Mouse (Mus musculus): Measurements from ENCODE around the gene Hist1h3f.

Hist1h3f gene

DNA sequence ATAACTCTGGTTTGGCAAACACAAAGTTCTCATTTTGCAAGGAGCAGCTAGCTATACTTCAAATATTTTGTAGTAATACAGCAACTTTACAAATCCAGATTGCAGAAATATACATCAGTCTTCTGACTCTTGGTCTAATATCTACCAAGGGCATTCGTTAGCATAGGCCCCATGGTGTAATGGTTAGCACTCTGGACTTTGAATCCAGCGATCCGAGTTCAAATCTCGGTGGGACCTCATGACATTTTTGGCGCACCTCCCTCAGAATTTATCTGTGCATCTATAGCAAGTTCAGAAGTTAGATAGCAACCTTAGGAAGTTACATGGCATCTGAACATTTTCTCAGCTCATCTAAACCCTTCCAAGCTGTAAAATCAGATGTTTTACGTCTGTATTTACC is 25.0 kb upstream of the Hist1h3f start:
- peak; percentile 73 for DNase-seq

DNA sequence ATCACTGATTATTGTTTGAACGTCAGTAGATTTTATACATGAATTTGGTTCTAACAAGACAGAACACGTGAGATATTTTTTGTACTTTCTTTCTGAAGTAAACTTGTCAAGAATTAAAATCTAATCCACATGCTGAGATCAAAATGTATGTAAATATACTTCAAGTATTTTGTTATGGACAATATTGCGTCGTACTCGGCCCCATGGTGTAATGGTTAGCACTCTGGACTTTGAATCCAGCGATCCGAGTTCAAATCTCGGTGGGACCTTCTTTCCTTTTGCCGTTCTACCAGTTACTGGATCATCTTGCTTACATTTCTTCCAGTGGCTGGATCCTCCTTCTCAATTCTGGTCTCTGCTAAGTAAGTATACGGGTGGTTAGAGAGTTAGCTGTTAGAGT is 24.4 kb upstream of the Hist1h3f start:
- DNase-seq, result peak; percentile 71

DNA sequence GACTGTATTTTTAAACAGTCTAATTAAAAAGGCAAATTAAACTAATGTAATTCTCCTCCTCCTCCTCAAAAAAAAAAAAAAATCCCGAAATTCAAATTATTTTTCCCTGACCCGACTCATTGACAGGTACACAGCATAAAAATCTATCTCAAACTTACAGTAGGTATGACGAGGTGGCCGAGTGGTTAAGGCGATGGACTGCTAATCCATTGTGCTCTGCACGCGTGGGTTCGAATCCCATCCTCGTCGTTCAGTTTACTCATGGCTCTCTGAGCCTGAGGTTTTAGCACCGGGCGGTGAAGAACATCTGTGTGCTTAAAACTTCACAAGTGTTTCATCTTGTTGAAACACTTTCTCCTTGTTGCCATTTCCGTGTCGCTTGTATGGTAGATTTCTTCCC is 22.1 kb upstream of the Hist1h3f start:
- DNase-seq, result peak; percentile 68

DNA sequence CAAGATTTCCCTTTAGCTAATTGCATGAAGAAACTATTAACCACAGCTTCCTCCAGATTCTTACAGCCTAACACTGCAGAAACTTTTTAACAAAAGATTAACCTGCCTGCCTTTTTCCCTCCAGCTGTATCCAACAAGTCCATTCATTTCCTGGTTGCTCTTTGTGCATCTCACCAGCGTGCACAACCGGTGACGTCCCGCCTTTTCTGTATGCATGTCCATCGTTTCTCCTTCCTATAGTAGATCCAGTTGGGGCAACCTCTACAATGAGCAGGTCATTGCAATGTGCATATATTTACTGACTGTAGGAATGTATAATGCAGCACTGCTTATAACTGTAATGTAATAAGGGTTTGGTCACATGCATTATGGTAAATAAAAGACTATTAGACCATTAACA is 19.9 kb upstream of the Hist1h3f start:
- DNase-seq, result no peak

- peak; percentile 54 for DNase-seq
These were observed 19.2 kb upstream of the Hist1h3f start for GRCm38 (mm10) chr13:23524654-23525053.

- DNase-seq, result no peak
These were observed 18.0 kb upstream of the Hist1h3f start for GRCm38 (mm10) chr13:23525901-23526300.

GRCm38 (mm10) chr13:23526312-23526711 is 17.5 kb upstream of the Hist1h3f start:
- peak; percentile 84 for DNase-seq

GRCm38 (mm10) chr13:23529005-23529404 is 14.8 kb upstream of the Hist1h3f start:
- DNase-seq, result no peak

DNA sequence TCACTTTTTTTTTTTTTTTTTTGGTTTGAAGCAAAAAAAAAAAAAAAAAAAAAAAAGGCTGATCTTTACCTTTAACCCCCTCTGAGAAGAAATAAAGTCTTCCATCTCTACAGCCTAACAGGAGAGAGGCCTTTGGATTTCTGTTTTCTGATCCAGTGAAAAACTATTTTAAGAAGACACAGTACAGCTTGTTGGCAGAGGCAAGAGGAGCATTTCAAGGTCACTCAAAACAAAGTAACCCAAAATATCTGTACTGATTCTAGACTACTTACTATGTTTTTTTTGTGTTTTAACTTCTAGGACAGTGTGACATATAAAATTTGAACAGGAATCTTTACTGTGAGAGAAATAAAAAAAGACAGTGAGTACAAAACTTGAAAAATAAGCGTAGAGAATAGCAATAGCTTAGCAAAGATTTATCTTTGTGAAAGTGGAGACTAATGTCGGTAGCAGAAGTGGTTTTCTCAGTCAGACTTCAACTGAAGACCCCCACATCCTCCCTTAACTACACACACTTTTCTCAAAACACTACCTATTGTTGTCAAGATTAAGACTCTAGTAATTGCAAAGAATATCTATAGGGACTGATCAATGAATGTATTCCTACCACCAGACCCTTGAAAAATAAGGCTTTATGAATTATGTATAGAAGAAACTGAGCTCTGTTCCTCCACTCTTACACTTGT is 14.2 kb upstream of the Hist1h3f start:
- no peak for DNase-seq

DNA sequence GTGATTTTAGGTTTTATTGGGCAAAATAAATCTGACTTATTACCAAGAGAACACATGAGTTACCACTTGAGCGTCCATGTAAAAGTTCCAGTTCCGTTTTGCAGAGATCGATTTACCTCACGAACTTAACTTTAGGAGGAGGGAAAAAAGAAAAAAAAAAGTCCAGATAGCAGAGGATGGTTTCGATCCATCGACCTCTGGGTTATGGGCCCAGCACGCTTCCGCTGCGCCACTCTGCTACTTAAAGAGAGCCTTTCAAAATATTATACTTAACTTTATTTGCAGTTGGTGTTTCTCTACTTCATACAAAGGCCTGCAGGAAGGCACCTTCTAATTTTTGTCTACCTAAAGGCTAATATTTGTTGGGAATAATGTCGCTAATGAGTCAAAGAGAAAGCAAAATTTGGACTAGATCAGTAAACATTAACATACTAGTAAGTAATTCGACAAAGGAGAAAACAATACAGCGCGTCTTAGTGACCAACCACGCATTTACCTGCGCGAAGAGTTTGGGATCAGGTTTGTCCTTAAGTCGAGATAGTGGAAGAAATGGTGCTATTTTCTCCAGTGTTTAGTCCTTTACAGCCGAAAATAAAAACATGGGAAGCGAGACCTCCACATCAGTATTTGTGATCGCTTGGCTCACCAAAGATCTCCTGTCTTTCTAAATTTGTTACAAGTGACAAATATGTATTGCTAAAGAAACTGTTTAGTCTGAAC is 13.5 kb upstream of the Hist1h3f start:
- peak; percentile 61 for DNase-seq

- peak; percentile 97 for DNase-seq
These were observed 12.7 kb upstream of the Hist1h3f start, which contains the start of gene Hist1h4h for GRCm38 (mm10) chr13:23530901-23531875. Gene Hist1h4h, plus strand, starts transcription at chr13:23531050.

DNA sequence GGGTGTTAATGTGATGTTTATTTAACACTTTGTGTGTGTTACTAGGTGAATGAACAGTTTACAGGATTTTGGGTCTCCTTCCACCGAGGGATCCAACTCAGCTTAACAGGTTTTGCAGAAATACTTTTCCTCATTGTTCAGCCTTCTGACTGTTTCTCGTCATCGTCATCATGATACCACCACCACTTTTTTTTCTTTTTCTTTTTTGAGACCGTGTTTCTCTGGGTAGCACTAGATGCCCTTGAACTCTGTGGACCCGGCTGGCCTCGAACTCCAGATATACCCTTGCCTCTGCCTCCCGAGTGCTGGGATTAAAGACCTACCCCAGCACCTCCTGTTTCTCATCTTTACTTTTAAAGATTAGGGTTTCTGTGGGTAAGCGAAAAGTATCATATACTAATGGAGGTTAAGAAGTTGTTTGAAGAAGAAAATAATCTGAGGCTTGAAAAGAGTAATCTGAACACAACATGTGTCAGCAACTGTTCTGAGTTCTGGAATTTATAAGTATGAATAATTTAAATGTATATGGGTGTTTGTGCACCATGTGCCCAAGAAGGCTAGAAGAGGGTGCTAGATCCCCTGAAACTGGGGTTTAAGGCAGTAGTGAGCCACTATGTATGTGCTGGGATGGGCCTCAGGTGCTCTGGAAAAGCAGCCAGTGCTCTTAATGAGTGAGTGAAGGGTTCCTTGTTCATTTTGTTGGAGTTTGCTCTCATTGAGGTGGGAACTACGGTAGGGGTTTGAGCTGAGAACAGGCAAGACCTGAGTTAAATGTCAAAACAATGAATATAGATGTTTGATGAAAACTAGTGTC is 11.4 kb upstream of the Hist1h3f start:
- DNase-seq, result no peak

GRCm38 (mm10) chr13:23533560-23534367 is 10.1 kb upstream of the Hist1h3f start, which contains the start of gene Hist1h2af:
Gene Hist1h2af, plus strand, starts transcription at chr13:23533906.
- peak; percentile 62 for DNase-seq

GRCm38 (mm10) chr13:23534368-23535131 is 9.3 kb upstream of the Hist1h3f start:
- no peak for DNase-seq

DNA sequence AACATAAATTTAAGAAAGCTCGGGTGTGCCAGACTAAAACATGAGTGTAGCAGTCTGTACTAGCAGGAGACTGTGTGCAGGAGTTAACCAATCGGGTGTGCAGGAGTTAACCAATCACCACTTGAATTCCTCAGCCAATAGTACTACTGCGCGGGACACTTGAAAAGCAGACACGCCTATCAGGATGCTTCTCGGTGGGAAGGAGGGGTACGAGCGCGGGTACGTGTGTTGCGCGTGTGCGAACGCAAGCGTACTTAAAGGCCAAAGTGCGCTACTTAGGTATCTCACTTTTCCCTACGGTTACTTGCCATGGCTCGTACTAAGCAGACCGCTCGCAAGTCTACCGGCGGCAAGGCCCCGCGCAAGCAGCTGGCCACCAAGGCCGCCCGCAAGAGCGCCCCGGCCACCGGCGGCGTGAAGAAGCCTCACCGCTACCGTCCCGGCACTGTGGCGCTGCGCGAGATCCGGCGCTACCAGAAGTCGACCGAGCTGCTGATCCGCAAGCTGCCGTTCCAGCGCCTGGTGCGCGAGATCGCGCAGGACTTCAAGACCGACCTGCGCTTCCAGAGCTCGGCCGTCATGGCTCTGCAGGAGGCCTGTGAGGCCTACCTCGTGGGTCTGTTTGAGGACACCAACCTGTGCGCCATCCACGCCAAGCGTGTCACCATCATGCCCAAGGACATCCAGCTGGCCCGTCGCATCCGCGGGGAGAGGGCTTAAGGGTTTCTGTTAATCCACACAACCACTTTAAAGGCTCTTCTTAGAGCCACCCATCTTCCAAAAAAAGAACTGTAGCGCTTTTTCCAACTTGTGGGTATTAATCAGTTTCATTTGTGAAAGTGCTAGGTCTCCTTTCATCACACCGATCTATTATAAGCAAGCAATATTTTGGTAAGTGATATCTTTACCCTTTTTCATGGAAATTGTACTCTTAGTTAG is 8.4 kb upstream of the Hist1h3f start, which contains the start of gene Hist1h3g:
TSS of gene Hist1h3g (plus strand) at position 286 of the 939 bp plus-strand sequence.
- peak; percentile 71 for DNase-seq

- no peak for DNase-seq
These were observed 7.6 kb upstream of the Hist1h3f start for GRCm38 (mm10) chr13:23536076-23536822.

DNA sequence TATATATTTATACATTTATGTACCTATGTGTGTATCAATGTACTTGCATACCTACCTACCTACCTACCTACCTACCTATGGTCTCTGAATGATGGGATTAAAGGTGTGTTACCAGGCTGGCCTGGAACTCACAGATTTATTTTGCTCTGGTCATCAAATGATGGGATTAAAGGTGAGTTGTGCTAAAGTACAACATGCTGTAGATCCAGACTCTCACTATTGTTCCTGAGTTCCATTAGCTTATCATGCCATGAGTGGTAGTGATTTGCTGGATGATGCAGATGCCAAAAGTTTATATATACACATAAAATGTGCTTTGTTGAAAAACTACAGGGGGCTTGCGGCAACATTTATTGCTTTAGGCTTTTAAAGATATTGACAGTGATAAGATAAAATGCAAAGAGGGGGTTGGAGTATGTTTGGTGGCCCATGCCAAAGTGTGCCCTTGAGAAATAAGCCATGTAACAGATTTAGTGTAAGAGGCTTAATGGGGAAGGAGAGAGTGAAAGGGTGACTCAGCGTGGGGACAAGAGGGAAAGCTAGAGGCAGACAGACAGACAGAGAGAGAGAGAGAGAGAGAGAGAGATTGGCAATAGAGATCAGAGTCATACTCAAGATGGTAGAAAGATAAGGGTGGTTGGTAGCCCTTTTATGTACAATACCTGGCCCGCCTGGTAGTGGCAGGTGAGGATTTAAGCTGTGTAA is 6.7 kb upstream of the Hist1h3f start:
- no peak for DNase-seq

- DNase-seq, result no peak
These were observed 5.6 kb upstream of the Hist1h3f start for GRCm38 (mm10) chr13:23538249-23538648.

Measured in cerebellum, adult 11 months (tissue).